Mouse (Mus musculus): Measurements from ENCODE around the gene Atp13a2. TPM values are rescaled to one million over a fixed set of nuclear protein-coding genes. Genes with fewer than 3 reads are reported as not detected.

Atp13a2 gene
- polyA plus RNA-seq, 1 experiment from 2014 or later, result 15.8 TPM

GRCm38 (mm10) chr4:141052442-141052841 is 65.8 kb downstream of the Atp13a2 start:
- no peak for ATAC-seq
- H3K4me3 ChIP-seq (ENCODE audit: low read depth, low read length), result no peak overlapping the region
- 85% methylated on average over 12 of the region's 12 CpGs for WGBS (ENCODE audit: insufficient replicate concordance)

GRCm38 (mm10) chr4:141053138-141053537 is 66.5 kb downstream of the Atp13a2 start:
- Histone ChIP-seq H3K9ac (replicated peaks) (no peak overlapping the region), H3K9me3 (ENCODE audit: low read length) (no peaks in the 10 kb centered on the region), H3K27me3 (ENCODE audit: insufficient read depth, low read length) (no peaks in the 10 kb centered on the region), H3K36me3 (replicated peaks; ENCODE audit: insufficient read depth, low read length) (no peaks in the 10 kb centered on the region), H3K27ac (ENCODE audit: low read depth) (no peak overlapping the region), H3K4me3 (ENCODE audit: low read depth, low read length) (no peak overlapping the region), H3K4me1 (ENCODE audit: insufficient read depth) (no peaks in the 10 kb centered on the region), H3K4me2 (ENCODE audit: low read depth, low read length) (no peak overlapping the region)
- 65% methylated on average over 8 of the region's 8 CpGs for WGBS (ENCODE audit: insufficient replicate concordance)
- no peak for ATAC-seq
- no peak for DNase-seq
- TF ChIP-seq EP300 (IDR thresholded peaks at IDR 0.05; ENCODE audit: low read depth) (no peak), CTCF (IDR thresholded peaks at IDR 0.05; ENCODE audit: low read depth) (no peak)

More at GRCm38 (mm10) chr4:141052442-141052841, 65.8 kb downstream of the Atp13a2 start:
- Histone ChIP-seq H3K27me3 (ENCODE audit: insufficient read depth, low read length) (no peaks in the 10 kb centered on the region), H3K27ac (ENCODE audit: low read depth) (no peak overlapping the region), H3K9ac (replicated peaks) (no peak overlapping the region), H3K9me3 (ENCODE audit: low read length) (no peaks in the 10 kb centered on the region), H3K36me3 (replicated peaks; ENCODE audit: insufficient read depth, low read length) (no peaks in the 10 kb centered on the region), H3K4me2 (ENCODE audit: low read depth, low read length) (no peak overlapping the region), H3K4me1 (ENCODE audit: insufficient read depth) (no peaks in the 10 kb centered on the region)
- TF ChIP-seq CTCF (IDR thresholded peaks at IDR 0.05; ENCODE audit: low read depth) (no peak), EP300 (IDR thresholded peaks at IDR 0.05; ENCODE audit: low read depth) (no peak)
- no peak for DNase-seq

GRCm38 (mm10) chr4:141053568-141054161 is 67.0 kb downstream of the Atp13a2 start:
- Histone ChIP-seq H3K9ac (replicated peaks) (no peak overlapping the region), H3K9me3 (ENCODE audit: low read length) (no peaks in the 10 kb centered on the region), H3K36me3 (replicated peaks; ENCODE audit: insufficient read depth, low read length) (no peaks in the 10 kb centered on the region), H3K4me1 (ENCODE audit: insufficient read depth) (no peaks in the 10 kb centered on the region), H3K27ac (ENCODE audit: low read depth) (no peak overlapping the region), H3K4me3 (ENCODE audit: low read depth, low read length) (no peak overlapping the region), H3K4me2 (ENCODE audit: low read depth, low read length) (no peak overlapping the region), H3K27me3 (ENCODE audit: insufficient read depth, low read length) (no peaks in the 10 kb centered on the region)
- WGBS (ENCODE audit: insufficient replicate concordance), result 58% methylated on average over 17 of the region's 17 CpGs
- ATAC-seq (no peak), DNase-seq (no peak)
- TF ChIP-seq CTCF (IDR thresholded peaks at IDR 0.05; ENCODE audit: low read depth), result no peak
- TF ChIP-seq EP300 (IDR thresholded peaks at IDR 0.05; ENCODE audit: low read depth), result no peak

Other genes with a start within 250 kb of the Atp13a2 start
- gene Padi6, start 244.2 kb upstream of the Atp13a2 start, polyA plus RNA-seq (2015; fragmentation: Nextera tagmentation; extraction: Ambion mirVana), result not detected in 2 replicates
- gene Padi4, start 212.6 kb upstream of the Atp13a2 start, polyA plus RNA-seq (2015; fragmentation: Nextera tagmentation; extraction: Ambion mirVana), result 3.6 and 4.5 TPM in 2 replicates
- gene Padi3, start 176.2 kb upstream of the Atp13a2 start, polyA plus RNA-seq (2015; fragmentation: Nextera tagmentation; extraction: Ambion mirVana), result 0.06 and 0.11 TPM in 2 replicates
- gene Padi1, start 141.1 kb upstream of the Atp13a2 start, polyA plus RNA-seq (2015; fragmentation: Nextera tagmentation; extraction: Ambion mirVana), result 0.02 TPM in 1 of 2 replicates, not detected in the other
- gene Padi2, start 80.5 kb upstream of the Atp13a2 start, polyA plus RNA-seq (2015; fragmentation: Nextera tagmentation; extraction: Ambion mirVana), result 1.9 and 2.1 TPM in 2 replicates
- gene Sdhb, start 25.7 kb upstream of the Atp13a2 start, polyA plus RNA-seq (2015; fragmentation: Nextera tagmentation; extraction: Ambion mirVana), result 312 and 329 TPM in 2 replicates
- 14.1 and 14.6 TPM in 2 replicates for gene Mfap2, start 23.5 kb downstream of the Atp13a2 start, polyA plus RNA-seq (2015; fragmentation: Nextera tagmentation; extraction: Ambion mirVana)
- gene Crocc, start 73.7 kb downstream of the Atp13a2 start, polyA plus RNA-seq (2015; fragmentation: Nextera tagmentation; extraction: Ambion mirVana), result 0.32 and 0.47 TPM in 2 replicates
- 47.1 and 53.0 TPM in 2 replicates for gene Necap2, start 91.5 kb downstream of the Atp13a2 start, polyA plus RNA-seq (2015; fragmentation: Nextera tagmentation; extraction: Ambion mirVana)
- gene Spata21, start 101.5 kb downstream of the Atp13a2 start, polyA plus RNA-seq (2015; fragmentation: Nextera tagmentation; extraction: Ambion mirVana), result not detected in 2 replicates
- gene Szrd1, start 152.9 kb downstream of the Atp13a2 start, polyA plus RNA-seq (2015; fragmentation: Nextera tagmentation; extraction: Ambion mirVana), result 16.8 and 17.7 TPM in 2 replicates
- 11.2 and 11.7 TPM in 2 replicates for gene Fbxo42, start 161.0 kb downstream of the Atp13a2 start, polyA plus RNA-seq (2015; fragmentation: Nextera tagmentation; extraction: Ambion mirVana)
- 0.43 and 0.79 TPM in 2 replicates for gene Rsg1, start 227.1 kb downstream of the Atp13a2 start, polyA plus RNA-seq (2015; fragmentation: Nextera tagmentation; extraction: Ambion mirVana)

All from liver, postnatal 0 days (tissue).